Mouse (Mus musculus): ENCODE measurements around the gene Tmem199.

The Tmem199 gene

GRCm38 (mm10) chr11:78475289-78475688 lies 36.7 kb downstream of the Tmem199 start:
- DNase-seq (ENCODE audit: low spot score), result no peak

GRCm38 (mm10) chr11:78471326-78472103 lies 40.5 kb downstream of the Tmem199 start:
- DNase-seq (ENCODE audit: low spot score), result no peak

- DNase-seq (ENCODE audit: low spot score), result no peak
These were observed 44.0 kb downstream of the Tmem199 start for GRCm38 (mm10) chr11:78467932-78468331.

- no peak for DNase-seq (ENCODE audit: low spot score)
These were observed 44.5 kb downstream of the Tmem199 start for GRCm38 (mm10) chr11:78467515-78467914.

- DNase-seq (ENCODE audit: low spot score), result no peak
These were observed 45.6 kb downstream of the Tmem199 start for GRCm38 (mm10) chr11:78466242-78466912.

GRCm38 (mm10) chr11:78465568-78466180 lies 46.3 kb downstream of the Tmem199 start, which contains the start of gene Slc46a1:
Gene Slc46a1, plus strand, starts transcription at chr11:78465697.
- DNase-seq (ENCODE audit: low spot score), result peak; percentile 82

- peak; percentile 50 for DNase-seq (ENCODE audit: low spot score)
These were observed 46.9 kb downstream of the Tmem199 start for GRCm38 (mm10) chr11:78465116-78465515.

- no peak for DNase-seq (ENCODE audit: low spot score)
These were observed 48.5 kb downstream of the Tmem199 start for GRCm38 (mm10) chr11:78463286-78464036.

- no peak for DNase-seq (ENCODE audit: low spot score)
These were observed 49.3 kb downstream of the Tmem199 start for GRCm38 (mm10) chr11:78462669-78463068.

GRCm38 (mm10) chr11:78461894-78462293 lies 50.1 kb downstream of the Tmem199 start:
- DNase-seq (ENCODE audit: low spot score), result no peak

- DNase-seq (ENCODE audit: low spot score), result no peak
These were observed 53.2 kb downstream of the Tmem199 start for GRCm38 (mm10) chr11:78458740-78459139.
